28 mouse cellular contexts compared by ENCODE assay signal in genomic region chr10:107759624-107760023, GRCm38 (mm10). TPM values are rescaled to one million over a fixed set of nuclear protein-coding genes. Genes with fewer than 3 reads are reported as not detected.
"Had no signal": no experiment of that assay in that cellular context is flagged by ENCODE, and none has a peak within 500 bp of the region (broad histone marks: within the 10 kb centered on the region; RNA-seq: fewer than 3 reads in every experiment).

No protein-coding gene starts in this region.

- H3K36me3 ChIP-seq: heart, embryonic 10.5 days; heart, embryonic 12.5 days; hindbrain, embryonic 13.5 days; hindbrain, embryonic 15.5 days; kidney, embryonic 15.5 days; limb, embryonic 13.5 days; limb, embryonic 15.5 days; liver, embryonic 12.5 days had no signal

- DNase-seq: gastrocnemius, adult 2 months; gastrocnemius, postnatal 10 days; gastrocnemius, postnatal 25 days; heart, adult 18-20 months; heart, postnatal 10 days; heart, postnatal 4 days; kidney, adult 11 months; kidney, adult 2 months; kidney, adult 9 months; kidney, postnatal 14 days; kidney, postnatal 36 days; layer of hippocampus, adult 9-11 months; layer of hippocampus, postnatal 36 days; left cerebral cortex, postnatal 4 days had no signal

- H3K9ac ChIP-seq: heart, embryonic 12.5 days; hindbrain, embryonic 13.5 days; hindbrain, embryonic 15.5 days; kidney, embryonic 15.5 days; limb, embryonic 13.5 days; limb, embryonic 15.5 days; liver, embryonic 12.5 days; liver, embryonic 14.5 days had no signal

- H3K27me3 ChIP-seq: heart, embryonic 12.5 days; hindbrain, embryonic 13.5 days; hindbrain, embryonic 15.5 days; kidney, embryonic 15.5 days; limb, embryonic 13.5 days; limb, embryonic 15.5 days; liver, embryonic 12.5 days had no signal

- H3K4me3 ChIP-seq: gastrocnemius, adult 2 months; heart, embryonic 10.5 days; heart, embryonic 12.5 days; hindbrain, embryonic 13.5 days; hindbrain, embryonic 15.5 days; kidney, embryonic 15.5 days; limb, embryonic 13.5 days; limb, embryonic 15.5 days; liver, embryonic 12.5 days had no signal

- H3K27ac ChIP-seq: gastrocnemius, adult 2 months; heart, embryonic 10.5 days; hindbrain, embryonic 13.5 days; hindbrain, embryonic 15.5 days; hindbrain, postnatal 0 days; kidney, embryonic 15.5 days; kidney, postnatal 0 days; limb, embryonic 13.5 days; limb, embryonic 15.5 days; liver, embryonic 12.5 days; liver, embryonic 14.5 days had no signal

- H3K4me2 ChIP-seq: heart, embryonic 12.5 days; hindbrain, embryonic 13.5 days; hindbrain, embryonic 15.5 days; kidney, embryonic 15.5 days; limb, embryonic 13.5 days; limb, embryonic 15.5 days; liver, embryonic 12.5 days had no signal

- H3K4me1 ChIP-seq: heart, embryonic 10.5 days; heart, embryonic 12.5 days; hindbrain, embryonic 13.5 days; hindbrain, embryonic 15.5 days; kidney, embryonic 15.5 days; limb, embryonic 13.5 days; limb, embryonic 15.5 days; liver, embryonic 12.5 days had no signal

- ATAC-seq: hindbrain, postnatal 0 days; intestine, embryonic 16.5 days; liver, embryonic 12.5 days had no signal

- H3K9me3 ChIP-seq: heart, embryonic 10.5 days; heart, embryonic 12.5 days; hindbrain, embryonic 13.5 days; hindbrain, embryonic 15.5 days; kidney, embryonic 15.5 days; limb, embryonic 13.5 days; limb, embryonic 15.5 days; liver, embryonic 12.5 days had no signal

RNA-seq across cellular contexts. Expression of gene Ptprq, which starts 39.8 kb away (rescaled TPM):
- polyA plus RNA-seq: intestine, embryonic 14.5 days; liver, adult 2 months had no signal
